Mouse (Mus musculus) thymus, postnatal 10 days (tissue): ENCODE data around the gene Gdpgp1.

Experiments
- DNase-seq, 2 experiments: peaks; one replicate each; pipeline ENCODE4 v3.0.0; 2021; ENCODE audit warnings: low spot score in 2 of 2

Gene Gdpgp1

GRCm38 (mm10) chr7:80276374-80276773 is 43.7 kb downstream of the Gdpgp1 start:
- no peak for DNase-seq

GRCm38 (mm10) chr7:80280032-80280431 is 47.4 kb downstream of the Gdpgp1 start:
- DNase-seq: no peak

GRCm38 (mm10) chr7:80280998-80281397 is 48.3 kb downstream of the Gdpgp1 start:
- no peak for DNase-seq

- no peak for DNase-seq
Measured at GRCm38 (mm10) chr7:80281646-80282045, 49.0 kb downstream of the Gdpgp1 start.

- no peak for DNase-seq
Measured at GRCm38 (mm10) chr7:80283226-80283918, 50.7 kb downstream of the Gdpgp1 start.

- no peak for DNase-seq
Measured at GRCm38 (mm10) chr7:80284391-80284790, 51.7 kb downstream of the Gdpgp1 start.

- peak; percentile 37 to 46 for DNase-seq
Measured at GRCm38 (mm10) chr7:80285725-80286124, 53.1 kb downstream of the Gdpgp1 start.

- DNase-seq: no peak
Measured at GRCm38 (mm10) chr7:80287736-80288135, 55.1 kb downstream of the Gdpgp1 start.
